Mouse (Mus musculus): ENCODE results near the gene Nans.
A peak's percentile ranks its signal among the peaks of the same experiment; 100 is the strongest.

Nans gene

GRCm38 (mm10) chr4:46485696-46486417 is 3.2 kb upstream of the Nans start:
- no peak for DNase-seq (ENCODE audit: low read depth, low spot score)

GRCm38 (mm10) chr4:46487348-46487747 is 1.7 kb upstream of the Nans start:
- DNase-seq (ENCODE audit: low read depth, low spot score), result no peak

GRCm38 (mm10) chr4:46493071-46493470 is 4.0 kb downstream of the Nans start:
- DNase-seq (ENCODE audit: low read depth, low spot score), result no peak

GRCm38 (mm10) chr4:46495543-46495942 is 6.5 kb downstream of the Nans start:
- DNase-seq (ENCODE audit: low read depth, low spot score), result no peak

- DNase-seq (ENCODE audit: low read depth, low spot score), result peak; percentile 61
These were observed 8.3 kb downstream of the Nans start for GRCm38 (mm10) chr4:46497286-46497892.

- DNase-seq (ENCODE audit: low read depth, low spot score), result no peak
These were observed 9.5 kb downstream of the Nans start for GRCm38 (mm10) chr4:46498511-46498910.

GRCm38 (mm10) chr4:46498976-46499375 is 9.9 kb downstream of the Nans start:
- no peak for DNase-seq (ENCODE audit: low read depth, low spot score)

GRCm38 (mm10) chr4:46502606-46503502 is 13.8 kb downstream of the Nans start:
- no peak for DNase-seq (ENCODE audit: low read depth, low spot score)

- no peak for DNase-seq (ENCODE audit: low read depth, low spot score)
These were observed 14.8 kb downstream of the Nans start for GRCm38 (mm10) chr4:46503881-46504280.

- no peak for DNase-seq (ENCODE audit: low read depth, low spot score)
These were observed 16.5 kb downstream of the Nans start for GRCm38 (mm10) chr4:46505361-46506057.

- peak; percentile 88 for DNase-seq (ENCODE audit: low read depth, low spot score)
These were observed 18.0 kb downstream of the Nans start for GRCm38 (mm10) chr4:46506801-46507610.

GRCm38 (mm10) chr4:46507736-46508460 is 18.9 kb downstream of the Nans start:
- DNase-seq (ENCODE audit: low read depth, low spot score), result no peak

- no peak for DNase-seq (ENCODE audit: low read depth, low spot score)
These were observed 31.4 kb downstream of the Nans start for GRCm38 (mm10) chr4:46520491-46520890.

GRCm38 (mm10) chr4:46521457-46521856 is 32.4 kb downstream of the Nans start:
- DNase-seq (ENCODE audit: low read depth, low spot score), result no peak

GRCm38 (mm10) chr4:46523324-46523723 is 34.3 kb downstream of the Nans start:
- DNase-seq (ENCODE audit: low read depth, low spot score), result no peak

GRCm38 (mm10) chr4:46526226-46526625 is 37.2 kb downstream of the Nans start:
- DNase-seq (ENCODE audit: low read depth, low spot score), result no peak

- DNase-seq (ENCODE audit: low read depth, low spot score), result no peak
These were observed 37.9 kb downstream of the Nans start for GRCm38 (mm10) chr4:46526798-46527557.

- DNase-seq (ENCODE audit: low read depth, low spot score), result no peak
These were observed 38.5 kb downstream of the Nans start for GRCm38 (mm10) chr4:46527558-46527926.

- DNase-seq (ENCODE audit: low read depth, low spot score), result no peak
These were observed 40.7 kb downstream of the Nans start for GRCm38 (mm10) chr4:46529722-46530121.

- DNase-seq (ENCODE audit: low read depth, low spot score), result no peak
These were observed 43.5 kb downstream of the Nans start for GRCm38 (mm10) chr4:46532511-46532910.

All from retina, postnatal 7 days (tissue).